Mouse (Mus musculus) erythroblast, embryonic 14.5 days (primary cell): Measurements from ENCODE around the gene Tcp11l2.

Source experiments
- GATA1 ChIP-seq: IDR thresholded peaks from 2 replicates; pipeline ENCODE4 v1.6.1; 2012; ENCODE audit warnings: low read length, inconsistent platforms, mixed read lengths
- TAL1 ChIP-seq: IDR thresholded peaks from 3 replicates; pipeline ENCODE4 v1.6.1; 2012; ENCODE audit warnings: low read length, inconsistent platforms, mixed read lengths

GRCm38 (mm10) chr10:84656618-84657017 lies 80.2 kb downstream of the Tcp11l2 start:
- TF ChIP-seq GATA1 (no peak), TAL1 (no peak)
